Mouse (Mus musculus): ENCODE measurements at regions not wholly inside any gene's neighbourhood (a gene's known extent, or its start where the extent isn't known, plus 50 kb on each side); places are given as distances from the start of the nearest gene placed in this dataset.

- DNase-seq (ENCODE audit: low spot score), result no peak
Observed at GRCm38 (mm10) chr8:127662776-127663499, 599.2 kb downstream of the Pard3 start.

- DNase-seq (ENCODE audit: low spot score), result peak; percentile 18
Observed at GRCm38 (mm10) chr8:127666606-127667005, 602.9 kb downstream of the Pard3 start.

GRCm38 (mm10) chr8:127668991-127669390 lies 605.3 kb downstream of the Pard3 start:
- no peak for DNase-seq (ENCODE audit: low spot score)

- no peak for DNase-seq (ENCODE audit: low spot score)
Observed at GRCm38 (mm10) chr8:127674063-127674462, 610.4 kb downstream of the Pard3 start.

GRCm38 (mm10) chr8:127675377-127675776 lies 611.7 kb downstream of the Pard3 start:
- DNase-seq (ENCODE audit: low spot score), result no peak

GRCm38 (mm10) chr8:127680205-127680604 lies 616.5 kb downstream of the Pard3 start:
- no peak for DNase-seq (ENCODE audit: low spot score)

- no peak for DNase-seq (ENCODE audit: low spot score)
Observed at GRCm38 (mm10) chr8:127684213-127684612, 620.5 kb downstream of the Pard3 start.

- DNase-seq (ENCODE audit: low spot score), result no peak
Observed at GRCm38 (mm10) chr8:127690792-127691191, 627.1 kb downstream of the Pard3 start.

- DNase-seq (ENCODE audit: low spot score), result no peak
Observed at GRCm38 (mm10) chr8:127698404-127698803, 634.7 kb downstream of the Pard3 start.

GRCm38 (mm10) chr8:127704406-127704805 lies 640.7 kb downstream of the Pard3 start:
- no peak for DNase-seq (ENCODE audit: low spot score)

- no peak for DNase-seq (ENCODE audit: low spot score)
Observed at GRCm38 (mm10) chr8:127706051-127706835, 642.5 kb downstream of the Pard3 start.

GRCm38 (mm10) chr8:127709439-127709838 lies 645.7 kb downstream of the Pard3 start:
- DNase-seq (ENCODE audit: low spot score), result no peak

- no peak for DNase-seq (ENCODE audit: low spot score)
Observed at GRCm38 (mm10) chr8:127715097-127715496, 643.3 kb upstream of the Nrp1 start.

- no peak for DNase-seq (ENCODE audit: low spot score)
Observed at GRCm38 (mm10) chr8:127717969-127718368, 640.4 kb upstream of the Nrp1 start.

- no peak for DNase-seq (ENCODE audit: low spot score)
Observed at GRCm38 (mm10) chr8:127719881-127720280, 638.5 kb upstream of the Nrp1 start.

GRCm38 (mm10) chr8:127720593-127721290 lies 637.7 kb upstream of the Nrp1 start:
- no peak for DNase-seq (ENCODE audit: low spot score)

- no peak for DNase-seq (ENCODE audit: low spot score)
Observed at GRCm38 (mm10) chr8:127721624-127722023, 636.8 kb upstream of the Nrp1 start.

GRCm38 (mm10) chr8:127734059-127734458 lies 624.3 kb upstream of the Nrp1 start:
- DNase-seq (ENCODE audit: low spot score), result no peak

- no peak for DNase-seq (ENCODE audit: low spot score)
Observed at GRCm38 (mm10) chr8:127742236-127742635, 616.2 kb upstream of the Nrp1 start.

- DNase-seq (ENCODE audit: low spot score), result no peak
Observed at GRCm38 (mm10) chr8:127745221-127745620, 613.2 kb upstream of the Nrp1 start.

GRCm38 (mm10) chr8:127746456-127746855 lies 611.9 kb upstream of the Nrp1 start:
- no peak for DNase-seq (ENCODE audit: low spot score)

GRCm38 (mm10) chr8:127752871-127753270 lies 605.5 kb upstream of the Nrp1 start:
- no peak for DNase-seq (ENCODE audit: low spot score)

All from yolk sac, embryonic 10.5 days (tissue).